Mouse (Mus musculus) kidney, embryonic 16.5 days (tissue): Measurements from ENCODE around the gene Slc31a1. TPM values are rescaled to one million over a fixed set of nuclear protein-coding genes. Genes with fewer than 3 reads are reported as not detected.

Source experiments
- ATAC-seq: fragments of 200-750 bp; cut with Nextera tagmentation; 2 replicates; pipeline ENCODE4 v1.8.0; 2017; ENCODE audit warnings: moderate TSS enrichment; ENCODE audit not compliant: low FRiP score, low TSS enrichment
- H3K27ac ChIP-seq: fragments of 300-500 bp; sonication (generic); 2 replicates; pipeline ENCODE4 v1.5.1; 2014; ENCODE audit warnings: low read length
- H3K27me3 ChIP-seq: fragments of 300-500 bp; sonication (generic); 2 replicates; pipeline ENCODE4 v1.6.1; 2014; ENCODE audit warnings: low read length, control low read depth, mixed read lengths; ENCODE audit not compliant: insufficient read depth
- H3K36me3 ChIP-seq: fragments of 300-500 bp; sonication (generic); 2 replicates; pipeline ENCODE4 v1.6.1; 2014; ENCODE audit warnings: low read length, control low read depth, mixed read lengths; ENCODE audit not compliant: insufficient read depth
- H3K4me1 ChIP-seq: fragments of 300-500 bp; sonication (generic); 2 replicates; pipeline ENCODE4 v1.6.1; 2014; ENCODE audit warnings: low read length, control low read depth, mixed read lengths; ENCODE audit not compliant: insufficient read depth
- H3K4me2 ChIP-seq: fragments of 300-500 bp; sonication (generic); replicated peaks from 2 replicates; pipeline ENCODE4 v1.6.1; 2014; ENCODE audit warnings: low read depth, low read length
- H3K4me3 ChIP-seq: fragments of 300-500 bp; sonication (generic); 2 replicates; pipeline ENCODE4 v1.5.1; 2014; ENCODE audit warnings: mild to moderate bottlenecking, low read length
- H3K9ac ChIP-seq: fragments of 300-500 bp; sonication (generic); replicated peaks from 2 replicates; pipeline ENCODE4 v1.6.1; 2014; ENCODE audit warnings: low read length
- H3K9me3 ChIP-seq: fragments of 300-500 bp; sonication (generic); 2 replicates; pipeline ENCODE4 v1.6.1; 2016; ENCODE audit warnings: low read length, control low read depth
- WGBS: fragments of 180-500 bp; shearing (Covaris S2); extraction: QIAGEN DNeasy Blood & Tissue Kit; methylation state at CpG from one replicate; pipeline ENCODE4 v1.1.7; 2014; 5-methylcytosine and 5-hydroxymethylcytosine counted together
- polyA plus RNA-seq: library from polyadenylated mRNA; unstranded; fragments of >200 nt; fragmentation: Nextera tagmentation; extraction: Ambion mirVana; gene quantifications from 2 replicates; pipeline ENCODE4 v1.2.1, GENCODE M21; 2015

The Slc31a1 gene
- polyA plus RNA-seq, 1 experiment from 2014 or later, result 61.2 TPM

DNA sequence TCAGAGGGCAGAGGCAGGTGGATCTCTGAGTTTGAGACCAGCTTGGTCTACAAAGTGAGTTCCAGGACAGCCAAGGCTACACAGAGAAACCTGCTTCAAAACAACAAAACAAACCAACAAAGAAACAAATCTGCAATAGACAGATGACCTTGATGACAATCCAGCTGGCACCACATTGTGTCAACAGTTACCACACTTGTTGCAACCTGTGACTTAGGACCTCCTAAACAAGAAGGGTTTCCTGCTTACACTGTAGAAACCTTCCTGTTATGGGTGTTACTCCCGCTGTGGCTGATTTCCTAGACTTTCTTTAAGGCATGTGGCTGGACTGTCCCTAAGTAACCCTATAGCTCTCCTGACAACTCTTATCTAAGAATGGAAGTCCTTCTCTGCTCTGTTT, 35.3 kb downstream of the Slc31a1 start:
- Histone ChIP-seq H3K27me3 (no peaks in the 10 kb centered on the region), H3K9me3 (no peaks in the 10 kb centered on the region), H3K4me2 (no peak overlapping the region), H3K27ac (no peak overlapping the region), H3K9ac (no peak overlapping the region), H3K36me3 (peaks cover 71% of the 10 kb centered on the region), H3K4me1 (no peaks in the 10 kb centered on the region), H3K4me3 (no peak overlapping the region)
- 97% methylated on average over 1 of the region's 1 CpGs for WGBS
- no peak for ATAC-seq

GRCm38 (mm10) chr4:62397616-62398365, 37.3 kb downstream of the Slc31a1 start:
- Histone ChIP-seq H3K4me1 (no peaks in the 10 kb centered on the region), H3K9me3 (no peaks in the 10 kb centered on the region), H3K36me3 (peaks cover 78% of the 10 kb centered on the region), H3K4me2 (no peak overlapping the region), H3K9ac (no peak overlapping the region), H3K27me3 (no peaks in the 10 kb centered on the region), H3K4me3 (no peak overlapping the region), H3K27ac (no peak overlapping the region)
- ATAC-seq, result no peak
- WGBS, result 87% methylated on average over 4 of the region's 4 CpGs

- no peaks in the 10 kb centered on the region for H3K4me1 ChIP-seq
- no peak overlapping the region for H3K9ac ChIP-seq
- H3K27me3 ChIP-seq, result no peaks in the 10 kb centered on the region
- WGBS, result 92% methylated on average over 3 of the region's 3 CpGs
- peaks cover 77% of the 10 kb centered on the region for H3K36me3 ChIP-seq
- ATAC-seq, result no peak
- H3K27ac ChIP-seq, result no peak overlapping the region
- H3K9me3 ChIP-seq, result no peaks in the 10 kb centered on the region
- no peak overlapping the region for H3K4me2 ChIP-seq
- H3K4me3 ChIP-seq, result no peak overlapping the region
These were observed 38.4 kb downstream of the Slc31a1 start for GRCm38 (mm10) chr4:62398956-62399355.

- H3K4me1 ChIP-seq, result peaks cover 26% of the 10 kb centered on the region
- H3K27ac ChIP-seq, result no peak overlapping the region
- no peak overlapping the region for H3K4me2 ChIP-seq
- no peaks in the 10 kb centered on the region for H3K9me3 ChIP-seq
- no peak overlapping the region for H3K4me3 ChIP-seq
- H3K9ac ChIP-seq, result no peak overlapping the region
- no peak for ATAC-seq
- WGBS, result 85% methylated on average over 4 of the region's 4 CpGs
- H3K36me3 ChIP-seq, result peaks cover 26% of the 10 kb centered on the region
- H3K27me3 ChIP-seq, result no peaks in the 10 kb centered on the region
These were observed 45.6 kb downstream of the Slc31a1 start for GRCm38 (mm10) chr4:62406133-62406532.

- H3K27ac ChIP-seq, result peak overlapping the region; percentile 85
- ATAC-seq, result peak; percentile 55
- H3K4me3 ChIP-seq, result peak overlapping the region; percentile 87
- H3K27me3 ChIP-seq, result no peaks in the 10 kb centered on the region
- H3K4me2 ChIP-seq, result peak overlapping the region; percentile 52
- WGBS, result under 1% methylated on average over 35 of the region's 35 CpGs
- H3K9me3 ChIP-seq, result no peaks in the 10 kb centered on the region
- peak overlapping the region; percentile 83 for H3K9ac ChIP-seq
- peaks cover 26% of the 10 kb centered on the region for H3K4me1 ChIP-seq
- H3K36me3 ChIP-seq, result peaks cover 23% of the 10 kb centered on the region
These were observed 47.4 kb downstream of the Slc31a1 start for GRCm38 (mm10) chr4:62407730-62408582.

DNA sequence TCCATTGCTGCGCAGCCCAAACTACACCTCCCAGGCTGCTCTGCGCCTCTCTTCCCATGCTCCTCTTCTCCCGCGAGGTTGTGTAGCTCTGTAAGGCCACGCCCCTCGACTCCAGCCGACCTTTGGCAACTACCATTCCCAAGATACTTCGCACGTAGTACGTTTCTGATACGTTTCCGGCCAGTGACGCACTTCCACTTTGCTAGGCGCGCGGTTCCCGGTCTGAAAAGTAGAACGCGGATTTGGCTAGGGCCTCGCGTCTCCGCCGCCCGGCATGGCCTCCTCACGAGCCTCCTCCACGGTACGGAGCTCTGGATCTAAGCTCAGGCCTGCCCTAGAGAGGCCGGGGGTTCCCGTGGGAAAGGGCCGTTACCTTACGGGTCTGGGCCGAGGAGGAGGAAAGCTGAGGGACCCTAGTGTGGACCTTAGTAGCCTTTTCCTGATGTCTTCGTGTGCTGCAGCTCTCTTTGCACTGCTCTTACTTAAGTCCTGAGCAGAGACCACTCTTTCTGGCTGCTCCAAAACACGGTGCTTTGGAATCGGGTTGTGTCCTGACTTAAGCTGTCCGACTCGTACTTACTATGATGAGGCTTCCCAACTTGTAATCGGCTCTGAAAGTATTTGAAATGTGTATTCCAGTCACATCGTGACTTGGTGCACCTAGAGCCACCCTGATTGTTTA, 48.2 kb downstream of the Slc31a1 start, which contains the start of the genes Cdc26 and Prpf4:
Gene Cdc26 (minus strand): TSS at position 42 of the 682 bp plus-strand sequence.
Gene Prpf4 (plus strand): TSS at position 197 of the 682 bp plus-strand sequence.
- Histone ChIP-seq H3K4me2 (peak within 1 kb of the TSS; percentile 64), H3K9me3 (no peaks in the 10 kb centered on the region), H3K36me3 (peaks cover 24% of the 10 kb centered on the region), H3K4me1 (peaks cover 26% of the 10 kb centered on the region), H3K4me3 (peak within 1 kb of the TSS; percentile 87), H3K27ac (peak within 1 kb of the TSS; percentile 90), H3K27me3 (no peaks in the 10 kb centered on the region), H3K9ac (peak within 1 kb of the TSS; percentile 90)
- ATAC-seq, result peak; percentile 99
- WGBS, result under 1% methylated on average over 39 of the region's 39 CpGs

DNA sequence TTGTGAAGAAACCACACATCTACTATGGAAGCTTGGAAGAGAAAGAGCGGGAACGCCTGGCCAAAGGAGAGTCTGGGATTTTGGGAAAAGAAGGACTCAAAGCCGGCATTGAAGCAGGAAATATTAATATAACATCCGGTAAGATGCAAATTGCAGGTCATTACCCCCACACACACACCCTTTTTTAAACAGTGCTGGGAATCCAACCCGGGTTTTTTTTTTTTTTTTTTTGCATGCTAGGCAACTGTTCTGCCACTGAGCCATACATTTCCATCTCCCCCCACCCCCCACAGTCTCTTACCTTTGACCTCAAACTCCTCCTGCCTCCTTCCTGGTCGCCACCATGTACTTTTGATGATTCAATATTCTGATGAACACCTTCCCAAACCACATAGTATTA, 49.1 kb downstream of the Slc31a1 start:
- Histone ChIP-seq H3K9me3 (no peaks in the 10 kb centered on the region), H3K27me3 (no peaks in the 10 kb centered on the region), H3K9ac (peak overlapping the region; percentile 90), H3K4me2 (peak overlapping the region; percentile 64), H3K27ac (peak overlapping the region; percentile 90; the same call in 1 of the 2 replicates), H3K36me3 (peaks cover 26% of the 10 kb centered on the region), H3K4me1 (peaks cover 26% of the 10 kb centered on the region), H3K4me3 (peak overlapping the region; percentile 87)
- no peak for ATAC-seq
- WGBS, result 21% methylated on average over 6 of the region's 6 CpGs

GRCm38 (mm10) chr4:62410325-62410724, 49.8 kb downstream of the Slc31a1 start:
- no peaks in the 10 kb centered on the region for H3K27me3 ChIP-seq
- H3K27ac ChIP-seq, result no peak overlapping the region
- peaks cover 26% of the 10 kb centered on the region for H3K4me1 ChIP-seq
- H3K36me3 ChIP-seq, result peaks cover 33% of the 10 kb centered on the region
- no peaks in the 10 kb centered on the region for H3K9me3 ChIP-seq
- peak overlapping the region; percentile 64 for H3K4me2 ChIP-seq
- 0 out of 2 replicates have a peak overlapping the region, but pooled peaks have one; percentile 25 for H3K9ac ChIP-seq
- H3K4me3 ChIP-seq, result peak overlapping the region; percentile 87; the same call in 1 of the 2 replicates
- 83% methylated on average over 2 of the region's 2 CpGs for WGBS
- no peak for ATAC-seq

DNA sequence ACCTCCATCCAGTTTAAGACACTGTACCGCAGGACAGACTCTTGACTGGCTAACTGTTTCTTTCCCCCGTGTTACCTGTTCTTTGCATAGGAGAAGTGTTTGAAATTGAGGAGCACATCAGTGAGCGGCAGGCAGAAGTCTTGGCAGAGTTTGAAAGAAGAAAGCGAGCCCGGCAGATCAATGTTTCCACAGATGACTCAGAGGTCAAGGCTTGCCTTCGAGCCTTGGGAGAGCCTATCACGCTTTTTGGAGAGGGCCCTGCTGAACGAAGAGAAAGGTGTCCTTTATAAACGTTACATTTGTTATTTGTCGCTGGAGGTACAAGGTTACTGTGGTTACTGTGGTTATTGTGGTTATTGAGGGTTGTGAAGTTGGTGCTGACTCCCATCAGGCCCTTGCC, 51.1 kb downstream of the Slc31a1 start:
- no peaks in the 10 kb centered on the region for H3K27me3 ChIP-seq
- WGBS, result 93% methylated on average over 10 of the region's 10 CpGs
- H3K4me2 ChIP-seq, result no peak overlapping the region
- H3K27ac ChIP-seq, result no peak overlapping the region
- no peak overlapping the region for H3K4me3 ChIP-seq
- H3K9me3 ChIP-seq, result no peaks in the 10 kb centered on the region
- peaks cover 15% of the 10 kb centered on the region for H3K4me1 ChIP-seq
- ATAC-seq, result no peak
- H3K36me3 ChIP-seq, result peaks cover 46% of the 10 kb centered on the region
- no peak overlapping the region for H3K9ac ChIP-seq
